Mouse (Mus musculus) intestine, embryonic 14.5 days (tissue): ENCODE results near the gene Fa2h. TPM values are rescaled to one million over a fixed set of nuclear protein-coding genes. Genes with fewer than 3 reads are reported as not detected.
A peak's percentile ranks its signal among the peaks of the same experiment; 100 is the strongest.

Source experiments
- ATAC-seq: fragments of 200-750 bp; cut with Nextera tagmentation; replicated peaks from 2 replicates; pipeline ENCODE4 v1.8.0; 2017; ENCODE audit warnings: low read depth, moderate number of reproducible peaks, moderate TSS enrichment, moderate library complexity; ENCODE audit not compliant: low FRiP score, low TSS enrichment
- DNase-seq: peaks from one replicate; pipeline ENCODE4 v3.0.0-alpha.2; 2018; ENCODE audit warnings: low spot score
- H3K27ac ChIP-seq: fragments of 300-500 bp; sonication (generic); 2 replicates; pipeline ENCODE4 v1.5.1; 2014; ENCODE audit warnings: low read depth, mild to moderate bottlenecking, control low read depth
- H3K27me3 ChIP-seq: fragments of 300-500 bp; sonication (generic); replicated peaks from 2 replicates; pipeline ENCODE4 v1.6.1; 2014; ENCODE audit warnings: low read length, control low read depth; ENCODE audit not compliant: control insufficient read depth, insufficient read depth
- H3K36me3 ChIP-seq: fragments of 300-500 bp; sonication (generic); 2 replicates; pipeline ENCODE4 v1.6.1; 2014; ENCODE audit warnings: low read length, control low read depth; ENCODE audit not compliant: control insufficient read depth, insufficient read depth
- H3K4me1 ChIP-seq: fragments of 300-500 bp; sonication (generic); replicated peaks from 2 replicates; pipeline ENCODE4 v1.6.1; 2014; ENCODE audit warnings: low read length, control low read depth, mixed read lengths; ENCODE audit not compliant: control insufficient read depth, insufficient read depth
- H3K4me2 ChIP-seq: fragments of 300-500 bp; sonication (generic); 2 replicates; pipeline ENCODE4 v1.6.1; 2014; ENCODE audit warnings: low read length
- H3K4me3 ChIP-seq: fragments of 300-500 bp; sonication (generic); 2 replicates; pipeline ENCODE4 v1.5.1; 2014; ENCODE audit warnings: low read depth, low read length, control low read depth, mixed read lengths
- H3K9ac ChIP-seq: fragments of 300-500 bp; sonication (generic); 2 replicates; pipeline ENCODE4 v1.6.1; 2014; ENCODE audit warnings: mild to moderate bottlenecking, low read length
- H3K9me3 ChIP-seq: fragments of 300-500 bp; sonication (generic); 2 replicates; pipeline ENCODE4 v1.6.1; 2016; ENCODE audit warnings: low read length, control low read depth; ENCODE audit not compliant: control insufficient read depth
- WGBS: fragments of 180-500 bp; shearing (Covaris S2); extraction: QIAGEN DNeasy Blood & Tissue Kit; methylation state at CpG from one replicate; pipeline ENCODE4 v1.1.7; 2014; 5-methylcytosine and 5-hydroxymethylcytosine counted together
- polyA plus RNA-seq: library from polyadenylated mRNA; unstranded; fragments of >200 nt; fragmentation: Nextera tagmentation; extraction: Ambion mirVana; gene quantifications from 2 replicates; pipeline ENCODE4 v1.2.1, GENCODE M21; 2014

Gene Fa2h
- polyA plus RNA-seq, 1 experiment from 2014 or later: 0.97 TPM

- Histone ChIP-seq H3K4me2 (peak overlapping the region; percentile 38), H3K9me3 (no peaks in the 10 kb centered on the region), H3K36me3 (no peaks in the 10 kb centered on the region), H3K4me3 (no peak overlapping the region), H3K4me1 (no peaks in the 10 kb centered on the region), H3K27ac (no peak overlapping the region), H3K9ac (no peak overlapping the region), H3K27me3 (no peaks in the 10 kb centered on the region)
- 65% methylated on average over 8 of the region's 8 CpGs for WGBS
- ATAC-seq (no peak), DNase-seq (no peak)
Measured at GRCm38 (mm10) chr8:111367350-111367749, 26.3 kb downstream of the Fa2h start.

- Histone ChIP-seq H3K9me3 (no peaks in the 10 kb centered on the region), H3K36me3 (no peaks in the 10 kb centered on the region), H3K4me3 (no peak overlapping the region), H3K27me3 (no peaks in the 10 kb centered on the region), H3K4me1 (no peaks in the 10 kb centered on the region), H3K9ac (no peak overlapping the region), H3K27ac (no peak overlapping the region), H3K4me2 (peak overlapping the region; percentile 38)
- WGBS: 30% methylated on average over 14 of the region's 14 CpGs
- ATAC-seq (peak; percentile 72), DNase-seq (peak; percentile 61)
Measured at GRCm38 (mm10) chr8:111366610-111367234, 26.9 kb downstream of the Fa2h start.

- WGBS: 78% methylated on average over 6 of the region's 8 CpGs
- Histone ChIP-seq H3K27ac (no peak overlapping the region), H3K4me2 (no peak overlapping the region), H3K4me1 (no peaks in the 10 kb centered on the region), H3K36me3 (no peaks in the 10 kb centered on the region), H3K4me3 (no peak overlapping the region), H3K27me3 (no peaks in the 10 kb centered on the region), H3K9me3 (no peaks in the 10 kb centered on the region), H3K9ac (no peak overlapping the region)
- no peak for ATAC-seq
- DNase-seq: no peak
Measured at GRCm38 (mm10) chr8:111363489-111363888, 30.1 kb downstream of the Fa2h start.

GRCm38 (mm10) chr8:111360579-111361209 lies 32.9 kb downstream of the Fa2h start:
- no peak overlapping the region for H3K4me2 ChIP-seq
- WGBS: 51% methylated on average over 7 of the region's 7 CpGs
- no peaks in the 10 kb centered on the region for H3K27me3 ChIP-seq
- H3K9me3 ChIP-seq: no peaks in the 10 kb centered on the region
- DNase-seq: no peak
- no peak overlapping the region for H3K9ac ChIP-seq
- no peaks in the 10 kb centered on the region for H3K36me3 ChIP-seq
- no peak for ATAC-seq
- no peak overlapping the region for H3K4me3 ChIP-seq
- H3K27ac ChIP-seq: no peak overlapping the region
- H3K4me1 ChIP-seq: no peaks in the 10 kb centered on the region

DNA sequence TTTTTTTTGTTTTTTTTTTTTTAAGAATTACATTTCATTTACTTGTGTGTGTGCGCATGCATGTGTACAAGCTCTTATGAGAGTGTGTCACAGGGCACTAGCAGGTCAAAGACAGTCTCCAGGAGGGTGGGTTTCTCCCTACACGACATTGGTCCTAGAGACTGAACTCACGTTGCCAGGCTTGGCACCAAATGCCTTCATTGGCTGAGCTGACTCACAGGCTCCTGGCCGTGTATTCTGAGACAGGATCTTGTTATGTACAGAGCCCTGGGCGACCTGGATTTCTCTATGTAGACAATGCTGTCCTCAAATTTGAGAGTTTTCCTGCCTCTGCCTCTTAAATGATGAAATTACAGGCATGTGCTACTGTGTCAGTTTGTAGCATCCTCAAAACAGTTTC lies 33.7 kb downstream of the Fa2h start:
- Histone ChIP-seq H3K27me3 (no peaks in the 10 kb centered on the region), H3K9ac (no peak overlapping the region), H3K4me2 (no peak overlapping the region), H3K36me3 (no peaks in the 10 kb centered on the region), H3K27ac (no peak overlapping the region), H3K4me3 (no peak overlapping the region), H3K9me3 (no peaks in the 10 kb centered on the region), H3K4me1 (no peaks in the 10 kb centered on the region)
- 75% methylated on average over 5 of the region's 5 CpGs for WGBS
- ATAC-seq (no peak), DNase-seq (no peak)

DNA sequence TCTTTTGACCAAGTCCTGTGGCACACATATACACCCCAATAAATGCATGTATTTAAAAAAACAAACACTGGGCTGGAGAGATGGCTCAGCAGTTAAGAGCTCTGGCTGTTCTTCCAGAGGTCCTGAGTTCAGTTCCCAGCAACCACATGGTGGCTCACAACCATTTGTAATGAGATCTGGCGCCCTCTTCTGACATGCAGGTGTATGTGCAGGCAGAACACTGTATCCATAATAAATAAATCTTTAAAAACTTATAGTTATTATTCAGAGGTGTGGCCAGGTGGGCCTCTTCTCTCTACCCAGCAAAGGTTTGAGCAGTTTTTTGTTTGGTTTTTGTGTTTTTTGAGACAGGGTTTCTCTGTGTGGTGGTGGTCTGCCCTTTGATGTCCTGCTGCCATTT lies 34.7 kb downstream of the Fa2h start:
- no peak overlapping the region for H3K9ac ChIP-seq
- H3K27ac ChIP-seq: no peak overlapping the region
- no peak overlapping the region for H3K4me2 ChIP-seq
- H3K4me1 ChIP-seq: no peaks in the 10 kb centered on the region
- H3K4me3 ChIP-seq: no peak overlapping the region
- no peaks in the 10 kb centered on the region for H3K36me3 ChIP-seq
- H3K9me3 ChIP-seq: no peaks in the 10 kb centered on the region
- DNase-seq (no peak), ATAC-seq (no peak)
- no peaks in the 10 kb centered on the region for H3K27me3 ChIP-seq
- 48% methylated on average over 1 of the region's 1 CpGs for WGBS

DNA sequence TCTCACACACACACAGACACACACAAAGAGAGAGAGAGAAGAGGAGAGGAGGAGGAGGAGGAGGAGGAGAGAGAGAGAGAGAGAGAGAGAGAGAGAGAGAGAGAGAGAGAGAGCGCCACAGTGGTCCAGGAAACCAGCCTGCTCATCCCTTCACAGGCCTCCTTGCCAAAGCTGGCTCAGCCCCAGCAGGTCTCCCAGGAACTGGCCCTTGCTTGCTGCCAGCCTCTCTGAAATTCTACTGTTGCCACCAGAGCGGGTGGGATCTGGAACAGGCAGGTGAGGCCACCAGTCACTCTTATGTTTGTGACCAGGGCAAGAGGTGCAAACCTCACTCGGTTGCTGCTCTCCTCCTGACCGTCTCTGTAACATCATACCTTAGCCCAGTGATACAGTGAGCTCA lies 36.2 kb downstream of the Fa2h start:
- Histone ChIP-seq H3K4me2 (no peak overlapping the region), H3K9me3 (no peaks in the 10 kb centered on the region), H3K27me3 (no peaks in the 10 kb centered on the region), H3K4me3 (no peak overlapping the region), H3K9ac (no peak overlapping the region), H3K27ac (no peak overlapping the region), H3K4me1 (no peaks in the 10 kb centered on the region), H3K36me3 (no peaks in the 10 kb centered on the region)
- DNase-seq: no peak
- no peak for ATAC-seq
- 85% methylated on average over 4 of the region's 4 CpGs for WGBS

- Histone ChIP-seq H3K36me3 (no peaks in the 10 kb centered on the region), H3K9me3 (no peaks in the 10 kb centered on the region), H3K27ac (no peak overlapping the region), H3K9ac (no peak overlapping the region), H3K4me1 (no peaks in the 10 kb centered on the region), H3K4me3 (no peak overlapping the region), H3K4me2 (no peak overlapping the region), H3K27me3 (no peaks in the 10 kb centered on the region)
- WGBS: 85% methylated on average over 9 of the region's 9 CpGs
- ATAC-seq (no peak), DNase-seq (no peak)
Measured at GRCm38 (mm10) chr8:111353497-111353896, 40.1 kb downstream of the Fa2h start.

DNA sequence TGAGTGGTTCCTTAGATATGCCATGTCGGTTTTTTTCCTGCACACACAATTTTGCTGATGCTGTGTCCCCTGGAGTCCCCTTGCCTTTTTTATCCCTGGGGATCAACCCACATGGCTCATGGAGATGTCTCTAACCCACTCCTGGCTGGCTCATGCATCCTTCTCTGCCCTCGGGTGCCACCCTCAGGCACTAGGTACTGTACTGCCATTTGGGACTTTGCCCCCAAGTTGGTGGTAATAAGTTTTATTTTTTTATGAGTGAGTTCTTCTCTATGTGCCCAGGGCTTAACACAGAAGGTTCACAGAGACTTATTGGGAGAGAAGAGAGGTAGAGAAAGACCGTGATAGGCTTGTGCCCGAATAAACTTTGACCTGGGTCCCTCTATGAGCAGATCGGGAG lies 41.3 kb downstream of the Fa2h start:
- H3K36me3 ChIP-seq: no peaks in the 10 kb centered on the region
- H3K27me3 ChIP-seq: no peaks in the 10 kb centered on the region
- H3K9ac ChIP-seq: no peak overlapping the region
- WGBS: 87% methylated on average over 5 of the region's 5 CpGs
- H3K4me1 ChIP-seq: no peaks in the 10 kb centered on the region
- H3K4me2 ChIP-seq: no peak overlapping the region
- DNase-seq (no peak), ATAC-seq (no peak)
- no peak overlapping the region for H3K4me3 ChIP-seq
- no peaks in the 10 kb centered on the region for H3K9me3 ChIP-seq
- H3K27ac ChIP-seq: no peak overlapping the region
